Mouse (Mus musculus) kidney, postnatal 10 days (tissue): ENCODE data around the gene Ikzf2.

Experiments used
- DNase-seq: peaks from one replicate; pipeline ENCODE4 v3.0.0; 2021; ENCODE audit warnings: mixed read lengths

Gene Ikzf2

GRCm38 (mm10) chr1:69506011-69506410 is 181.0 kb downstream of the Ikzf2 start:
- DNase-seq: no peak

- no peak for DNase-seq
Observed at GRCm38 (mm10) chr1:69500388-69500787, 186.7 kb downstream of the Ikzf2 start.

GRCm38 (mm10) chr1:69499652-69500051 is 187.4 kb downstream of the Ikzf2 start:
- DNase-seq: no peak

GRCm38 (mm10) chr1:69498862-69499306 is 188.2 kb downstream of the Ikzf2 start:
- DNase-seq: no peak

- no peak for DNase-seq
Observed at GRCm38 (mm10) chr1:69496055-69496454, 191.0 kb downstream of the Ikzf2 start.

GRCm38 (mm10) chr1:69493309-69494047 is 193.6 kb downstream of the Ikzf2 start:
- no peak for DNase-seq

DNA sequence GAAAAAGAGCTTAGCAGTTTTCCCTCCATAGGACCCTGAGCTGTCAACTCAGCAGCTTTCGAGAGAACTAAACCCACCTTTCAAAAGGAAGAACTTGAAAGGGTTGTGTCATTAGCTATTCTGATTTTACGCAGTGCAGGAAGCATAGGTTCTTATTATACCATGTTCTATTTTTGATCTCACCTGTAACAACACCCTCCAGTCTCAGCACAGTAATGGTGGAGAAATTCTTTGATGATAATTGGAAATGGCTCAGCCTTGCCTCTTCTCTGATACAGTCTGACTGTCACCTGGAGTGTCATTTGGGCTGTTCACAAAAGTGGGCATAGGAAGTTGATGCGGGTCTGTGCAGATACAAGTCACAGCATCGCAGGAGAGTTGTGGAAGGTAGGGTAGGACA is 195.0 kb downstream of the Ikzf2 start:
- DNase-seq: no peak

- DNase-seq: peak; percentile 11
Observed at GRCm38 (mm10) chr1:69489026-69489425, 198.0 kb downstream of the Ikzf2 start.

GRCm38 (mm10) chr1:69488625-69489024 is 198.4 kb downstream of the Ikzf2 start:
- DNase-seq: no peak
